Mouse (Mus musculus) adrenal gland, postnatal 14 days (tissue): ENCODE results near the gene Ptgdr. TPM values are rescaled to one million over a fixed set of nuclear protein-coding genes. Genes with fewer than 3 reads are reported as not detected.

Source experiments
- total RNA-seq: library from RNA; stranded (reverse); gene quantifications from 2 replicates; pipeline ENCODE4 v1.2.3, GENCODE M21; 2021

Ptgdr gene
- total RNA-seq, 1 experiment from 2014 or later: not detected

Other genes starting within 250 kb of the Ptgdr start
- not detected in 2 replicates for gene Gm5624, start 231.4 kb downstream of the Ptgdr start, total RNA-seq
- not detected in 2 replicates for gene Gm8257, start 152.9 kb downstream of the Ptgdr start, total RNA-seq
- not detected in 2 replicates for gene Gm8267, start 109.0 kb downstream of the Ptgdr start, total RNA-seq
- gene Ptger2, start 128.8 kb upstream of the Ptgdr start, total RNA-seq: 1.1 and 2.2 TPM in 2 replicates